ENCODE assay signal across 9 mouse cellular contexts in genomic region chr13:36724533-36725470, GRCm38 (mm10). TPM values are rescaled to one million over a fixed set of nuclear protein-coding genes. Genes with fewer than 3 reads are reported as not detected.
A peak's percentile ranks its signal among the peaks of the same experiment; 100 is the strongest.
DNase-seq lines count a peak whose midpoint lies in the region; ATAC-seq lines count a peak whose summit lies in the region.
"Had no signal": no experiment of that assay in that cellular context is flagged by ENCODE, and none has a peak within 500 bp of the region (broad histone marks: within the 10 kb centered on the region; RNA-seq: fewer than 3 reads in every experiment).

No protein-coding gene starts in this region.

- intact Hi-C loops in heart, postnatal 25 days (cut with DNase I): loop anchor here (10.0 kb wide), 1 partner anchor 440 kb away; no protein-coding TSS in a partner anchor

- H3K4me2 ChIP-seq in heart, embryonic 12.5 days: peak overlapping the region; percentile 65
- peak overlapping the region; percentile 46 for H3K4me2 ChIP-seq in forebrain, embryonic 16.5 days (ENCODE audit: low read length)
- peak overlapping the region; percentile 43 for H3K4me2 ChIP-seq in kidney, embryonic 16.5 days (replicated peaks; ENCODE audit: low read depth, low read length)
- H3K4me2 ChIP-seq in liver, embryonic 15.5 days: peak overlapping the region; percentile 37

- H3K4me3 ChIP-seq in heart, embryonic 12.5 days: peak overlapping the region; percentile 36
- peak overlapping the region; percentile 26 for H3K4me3 ChIP-seq in forebrain, embryonic 16.5 days (replicated peaks; ENCODE audit: low read length)
- peak overlapping the region; percentile 28 for H3K4me3 ChIP-seq in kidney, embryonic 16.5 days (ENCODE audit: low read length)
- 0 out of 2 replicates have a peak overlapping the region, but pooled peaks have one; percentile 12 for H3K4me3 ChIP-seq in liver, embryonic 15.5 days (replicated peaks)

- no peak overlapping the region for H3K9ac ChIP-seq in heart, embryonic 12.5 days
- H3K9ac ChIP-seq in forebrain, embryonic 16.5 days (replicated peaks; ENCODE audit: low read depth, low read length): peak overlapping the region; percentile 55
- H3K9ac ChIP-seq in kidney, embryonic 16.5 days (replicated peaks; ENCODE audit: low read length): no peak overlapping the region
- H3K9ac ChIP-seq in liver, embryonic 15.5 days: no peak overlapping the region

- 1% methylated on average over 40 of the region's 40 CpGs for WGBS in heart, embryonic 12.5 days
- 2% methylated on average over 40 of the region's 40 CpGs for WGBS in forebrain, embryonic 16.5 days
- under 1% methylated on average over 40 of the region's 40 CpGs for WGBS in kidney, embryonic 16.5 days
- WGBS in liver, embryonic 15.5 days (ENCODE audit: insufficient replicate concordance): 2% methylated on average over 40 of the region's 40 CpGs

- no peaks in the 10 kb centered on the region for H3K9me3 ChIP-seq in heart, embryonic 12.5 days (replicated peaks)
- H3K9me3 ChIP-seq in forebrain, embryonic 16.5 days (ENCODE audit: control insufficient read depth, low read length): no peaks in the 10 kb centered on the region
- H3K9me3 ChIP-seq in kidney, embryonic 16.5 days (ENCODE audit: low read length): no peaks in the 10 kb centered on the region; the same call in 1 of the 2 replicates
- H3K9me3 ChIP-seq in liver, embryonic 15.5 days (replicated peaks): no peaks in the 10 kb centered on the region

- H3K36me3 ChIP-seq in heart, embryonic 12.5 days: no peaks in the 10 kb centered on the region
- no peaks in the 10 kb centered on the region for H3K36me3 ChIP-seq in forebrain, embryonic 16.5 days (ENCODE audit: control insufficient read depth, insufficient read depth)
- no peaks in the 10 kb centered on the region for H3K36me3 ChIP-seq in kidney, embryonic 16.5 days (ENCODE audit: insufficient read depth, low read length)
- no peaks in the 10 kb centered on the region for H3K36me3 ChIP-seq in liver, embryonic 15.5 days (replicated peaks)

- no peak overlapping the region for H3K27ac ChIP-seq in heart, embryonic 12.5 days (ENCODE audit: poor library complexity, severe bottlenecking)
- peak overlapping the region; percentile 68 for H3K27ac ChIP-seq in forebrain, embryonic 16.5 days (ENCODE audit: low read length)
- H3K27ac ChIP-seq in kidney, embryonic 16.5 days (ENCODE audit: low read length): no peak overlapping the region
- H3K27ac ChIP-seq in liver, embryonic 15.5 days (replicated peaks): no peak overlapping the region

- H3K4me1 ChIP-seq in heart, embryonic 12.5 days (replicated peaks): peaks cover 24% of the 10 kb centered on the region
- H3K4me1 ChIP-seq in forebrain, embryonic 16.5 days (replicated peaks; ENCODE audit: control insufficient read depth, insufficient read depth, low read length): peaks cover 40% of the 10 kb centered on the region
- H3K4me1 ChIP-seq in kidney, embryonic 16.5 days (ENCODE audit: insufficient read depth, low read length): peaks cover 15% of the 10 kb centered on the region
- H3K4me1 ChIP-seq in liver, embryonic 15.5 days (replicated peaks): peaks cover 17% of the 10 kb centered on the region

- peaks cover 80% of the 10 kb centered on the region for H3K27me3 ChIP-seq in heart, embryonic 12.5 days (replicated peaks)
- H3K27me3 ChIP-seq in forebrain, embryonic 16.5 days (replicated peaks; ENCODE audit: control insufficient read depth, insufficient read depth, low read length): peaks cover 20% of the 10 kb centered on the region
- H3K27me3 ChIP-seq in kidney, embryonic 16.5 days (ENCODE audit: insufficient read depth, low read length): peaks cover 90% of the 10 kb centered on the region
- peaks cover 90% of the 10 kb centered on the region for H3K27me3 ChIP-seq in liver, embryonic 15.5 days
- H3K27me3 ChIP-seq: CH12.LX had no signal

- DNase-seq in heart, postnatal 25 days (ENCODE audit: low spot score): no peak
- DNase-seq in cerebellum, adult 18-20 months: peak; percentile 87 to 89
- DNase-seq in right cerebral cortex, postnatal 4 days: peak; percentile 71
- no peak for DNase-seq in spleen, postnatal 10 days (ENCODE audit: low spot score in 2 of 2)

- no peak for ATAC-seq in heart, embryonic 12.5 days (ENCODE audit: insufficient number of reproducible peaks, low FRiP score)
- ATAC-seq in forebrain, embryonic 16.5 days: peak; percentile 78
- no peak for ATAC-seq in kidney, embryonic 16.5 days (ENCODE audit: low FRiP score, low TSS enrichment)
- no peak; the same call in 1 of the 2 replicates for ATAC-seq in liver, embryonic 15.5 days (ENCODE audit: insufficient read depth)

RNA-seq across cellular contexts. Expression of gene Nrn1, which starts 10.1 kb away (rescaled TPM):
- 3.4 and 5.0 TPM in 2 replicates for polyA plus RNA-seq in heart, embryonic 12.5 days (2016; fragmentation: Nextera tagmentation; extraction: Ambion mirVana)
- 1 to 10 TPM; 2.9 to 3.4 TPM for total RNA-seq in heart, postnatal 25 days (2021)
- polyA plus RNA-seq in forebrain, embryonic 16.5 days (2015; fragmentation: Nextera tagmentation; extraction: Ambion mirVana): 51.0 and 51.3 TPM in 2 replicates
- polyA plus RNA-seq in kidney, embryonic 16.5 days (2015; fragmentation: Nextera tagmentation; extraction: Ambion mirVana): 0.39 and 1.1 TPM in 2 replicates
- 51.6 and 54.6 TPM in 2 replicates for polyA plus RNA-seq in liver, embryonic 15.5 days (2015; fragmentation: Nextera tagmentation; extraction: Ambion mirVana)
- total RNA-seq: CH12.LX had no signal

Comparison
In these comparisons a context has a peak if more than half of its experiments do, and no peak if none do; other contexts are left out.
1. DNase-seq: peak in cerebellum, adult 18-20 months (2 of 2) and right cerebral cortex, postnatal 4 days (single experiment); none in heart, postnatal 25 days (single experiment) and spleen, postnatal 10 days (0 of 2).
2. Peak in every context shown above with its lines, with median percentiles within 50 percentile points of each other: H3K4me2 ChIP-seq and H3K4me3 ChIP-seq.